Mouse (Mus musculus) myocyte (in vitro differentiated cells): Measurements from ENCODE around the gene Hoxb7.

Experiments
- CEBPB ChIP-seq: IDR thresholded peaks from 2 replicates; pipeline ENCODE4 v1.6.1; 2011; ENCODE audit warnings: mild to moderate bottlenecking, moderate library complexity; ENCODE audit not compliant: poor library complexity, insufficient read depth, severe bottlenecking
- MAX ChIP-seq: IDR thresholded peaks from one replicate; pipeline ENCODE4 v1.6.1; 2011; ENCODE audit warnings: low read depth, mild to moderate bottlenecking, control low read depth
- POLR2A ChIP-seq: IDR thresholded peaks from one replicate; pipeline ENCODE4 v1.6.1; 2011; ENCODE audit warnings: low read depth, mild to moderate bottlenecking, control low read depth, moderate library complexity; ENCODE audit not compliant: insufficient read length
- POLR2AphosphoS2 ChIP-seq: IDR thresholded peaks from one replicate; pipeline ENCODE4 v1.6.1; 2011; ENCODE audit warnings: low read depth, control low read depth; ENCODE audit not compliant: insufficient read length
- REST ChIP-seq: IDR thresholded peaks from one replicate; pipeline ENCODE4 v1.6.1; 2011; ENCODE audit warnings: mild to moderate bottlenecking, control low read depth, moderate library complexity; ENCODE audit not compliant: insufficient read depth, insufficient read length
- SRF ChIP-seq: IDR thresholded peaks from one replicate; pipeline ENCODE4 v1.6.1; 2011; ENCODE audit warnings: low read depth; ENCODE audit not compliant: control insufficient read depth, insufficient read length
- USF1 ChIP-seq: IDR thresholded peaks from one replicate; pipeline ENCODE4 v1.6.1; 2011; ENCODE audit warnings: low read depth, mild to moderate bottlenecking, control low read depth, moderate library complexity

- TF ChIP-seq USF1, result no peak
- TF ChIP-seq POLR2A, result no peak
- no peak for TF ChIP-seq MAX
- no peak for TF ChIP-seq CEBPB
- TF ChIP-seq POLR2AphosphoS2, result no peak
- no peak for TF ChIP-seq REST
- TF ChIP-seq SRF, result no peak
These were observed 1.4 kb upstream of the Hoxb7 start for GRCm38 (mm10) chr11:96284774-96285734.
